Mouse (Mus musculus): ENCODE measurements around the gene Rpl10a.

The Rpl10a gene

GRCm38 (mm10) chr17:28328366-28328928 lies at the start of gene Rpl10a:
Rpl10a (plus strand) TSS chr17:28328471.
- DNase-seq (ENCODE audit: low spot score in 2 of 2): peak; percentile 95 to 98

GRCm38 (mm10) chr17:28279236-28279635 lies 49.0 kb upstream of the Rpl10a start:
- DNase-seq (ENCODE audit: low spot score in 2 of 2): no peak

- DNase-seq (ENCODE audit: low spot score in 2 of 2): no peak
These were observed 48.4 kb upstream of the Rpl10a start for GRCm38 (mm10) chr17:28279780-28280422.

GRCm38 (mm10) chr17:28280423-28280800 lies 47.9 kb upstream of the Rpl10a start:
- DNase-seq (ENCODE audit: low spot score in 2 of 2): no peak

GRCm38 (mm10) chr17:28280831-28281377 lies 47.4 kb upstream of the Rpl10a start:
- DNase-seq (ENCODE audit: low spot score in 2 of 2): no peak

GRCm38 (mm10) chr17:28281866-28282441 lies 46.3 kb upstream of the Rpl10a start:
- DNase-seq (ENCODE audit: low spot score in 2 of 2): no peak

- no peak for DNase-seq (ENCODE audit: low spot score in 2 of 2)
These were observed 45.1 kb upstream of the Rpl10a start for GRCm38 (mm10) chr17:28283199-28283598.

GRCm38 (mm10) chr17:28286133-28286532 lies 42.1 kb upstream of the Rpl10a start:
- no peak for DNase-seq (ENCODE audit: low spot score in 2 of 2)

- DNase-seq (ENCODE audit: low spot score in 2 of 2): no peak
These were observed 41.3 kb upstream of the Rpl10a start for GRCm38 (mm10) chr17:28286964-28287363.

- no peak for DNase-seq (ENCODE audit: low spot score in 2 of 2)
These were observed 40.7 kb upstream of the Rpl10a start for GRCm38 (mm10) chr17:28287578-28287977.

- DNase-seq (ENCODE audit: low spot score in 2 of 2): no peak
These were observed 40.3 kb upstream of the Rpl10a start for GRCm38 (mm10) chr17:28287980-28288379.

GRCm38 (mm10) chr17:28290262-28290661 lies 38.0 kb upstream of the Rpl10a start:
- peak in 1 of 2 experiments; percentile 50 for DNase-seq (ENCODE audit: low spot score in 2 of 2)

GRCm38 (mm10) chr17:28290671-28291070 lies 37.6 kb upstream of the Rpl10a start:
- DNase-seq (ENCODE audit: low spot score in 2 of 2): peak in 1 of 2 experiments; percentile 65

- DNase-seq (ENCODE audit: low spot score in 2 of 2): no peak
These were observed 36.9 kb upstream of the Rpl10a start for GRCm38 (mm10) chr17:28291346-28291745.

- DNase-seq (ENCODE audit: low spot score in 2 of 2): no peak
These were observed 34.6 kb upstream of the Rpl10a start for GRCm38 (mm10) chr17:28293716-28294115.

GRCm38 (mm10) chr17:28294449-28295333 lies 33.6 kb upstream of the Rpl10a start:
- no peak for DNase-seq (ENCODE audit: low spot score in 2 of 2)

- DNase-seq (ENCODE audit: low spot score in 2 of 2): no peak
These were observed 29.4 kb upstream of the Rpl10a start for GRCm38 (mm10) chr17:28298888-28299287.

GRCm38 (mm10) chr17:28299669-28300320 lies 28.5 kb upstream of the Rpl10a start:
- DNase-seq (ENCODE audit: low spot score in 2 of 2): no peak

- DNase-seq (ENCODE audit: low spot score in 2 of 2): no peak
These were observed 27.9 kb upstream of the Rpl10a start for GRCm38 (mm10) chr17:28300323-28300722.

- DNase-seq (ENCODE audit: low spot score in 2 of 2): no peak
These were observed 27.4 kb upstream of the Rpl10a start for GRCm38 (mm10) chr17:28300850-28301249.

GRCm38 (mm10) chr17:28305172-28305571 lies 23.1 kb upstream of the Rpl10a start:
- no peak for DNase-seq (ENCODE audit: low spot score in 2 of 2)
